ENCODE assay signal across 10 mouse cellular contexts in the genomic region with DNA sequence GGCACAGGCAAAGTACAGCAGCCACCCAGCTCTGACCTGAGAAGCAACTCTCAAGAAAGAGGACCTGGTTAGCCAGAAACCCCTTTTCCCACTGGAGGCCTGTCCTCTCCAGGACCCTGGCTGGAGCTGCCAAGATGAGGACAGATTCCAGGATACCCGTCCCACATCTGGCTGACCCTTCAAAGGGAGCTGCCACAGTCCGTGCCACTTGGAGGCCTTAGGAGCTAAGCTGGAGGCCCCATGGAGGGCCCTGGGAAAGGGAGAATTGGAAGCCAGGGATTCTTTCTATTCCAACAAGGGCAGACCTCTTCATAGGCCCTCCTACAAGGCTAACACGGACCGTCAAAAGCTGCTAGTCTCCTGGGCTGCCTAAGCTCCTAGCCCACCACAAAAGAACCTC. TPM values are rescaled to one million over a fixed set of nuclear protein-coding genes. Genes with fewer than 3 reads are reported as not detected.
DNase-seq lines count a peak whose midpoint lies in the region; ATAC-seq and TF ChIP-seq lines count a peak whose summit lies in the region.
"Had no signal": no experiment of that assay in that cellular context is flagged by ENCODE, and none has a peak within 500 bp of the region (broad histone marks: within the 10 kb centered on the region; RNA-seq: fewer than 3 reads in every experiment).

No protein-coding gene starts in this region.

- H3K79me2 ChIP-seq in heart, adult 2 months (replicated peaks; ENCODE audit: control insufficient read depth, insufficient read depth, low read length) = no peaks in the 10 kb centered on the region

- no peak for TF ChIP-seq EP300 in heart, postnatal 0 days (IDR thresholded peaks at IDR 0.05; ENCODE audit: low read depth)
- TF ChIP-seq EP300 in heart, adult 2 months (IDR thresholded peaks at IDR 0.05; ENCODE audit: insufficient read depth, low read depth, low read length) = no peak

- H3K9ac ChIP-seq in heart, postnatal 0 days (replicated peaks; ENCODE audit: low read depth, low read length) = peak overlapping the region; percentile 17; the same call in 1 of the 2 replicates
- H3K9ac ChIP-seq in heart, adult 2 months (ENCODE audit: low read depth, low read length) = no peak overlapping the region
- peak overlapping the region; percentile 44; the same call in 1 of the 2 replicates for H3K9ac ChIP-seq in embryonic facial prominence, embryonic 13.5 days
- H3K9ac ChIP-seq in hindbrain, postnatal 0 days (replicated peaks; ENCODE audit: low read length) = peak overlapping the region; percentile 15
- no peak overlapping the region; the same call in 1 of the 2 replicates for H3K9ac ChIP-seq in midbrain, embryonic 16.5 days (ENCODE audit: low read depth, low read length)

- WGBS in heart, postnatal 0 days = 38% methylated on average over 4 of the region's 4 CpGs
- WGBS in heart, adult 2 months = 57% methylated on average over 4 of the region's 4 CpGs
- 71% methylated on average over 4 of the region's 4 CpGs for WGBS in embryonic facial prominence, embryonic 13.5 days
- WGBS in hindbrain, postnatal 0 days = 35% methylated on average over 4 of the region's 4 CpGs
- WGBS in midbrain, embryonic 16.5 days = 36% methylated on average over 4 of the region's 4 CpGs

- intact Hi-C loops in heart, adult 2 months (cut with DNase I) = no loop called here

- H3K4me1 ChIP-seq in heart, postnatal 0 days (ENCODE audit: control insufficient read depth, insufficient read depth) = peaks cover 30% of the 10 kb centered on the region
- peaks cover 8% of the 10 kb centered on the region; the same call in 1 of the 2 replicates for H3K4me1 ChIP-seq in heart, adult 2 months (ENCODE audit: control insufficient read depth, insufficient read depth, low read length)
- peaks cover 40% of the 10 kb centered on the region for H3K4me1 ChIP-seq in embryonic facial prominence, embryonic 13.5 days
- peaks cover 29% of the 10 kb centered on the region for H3K4me1 ChIP-seq in hindbrain, postnatal 0 days (ENCODE audit: insufficient read depth, low read length)
- H3K4me1 ChIP-seq in midbrain, embryonic 16.5 days (ENCODE audit: control insufficient read depth, insufficient read depth, low read length) = peaks cover 31% of the 10 kb centered on the region

- H3K4me3 ChIP-seq in heart, postnatal 0 days (ENCODE audit: low read depth, low read length) = no peak overlapping the region; the same call in 1 of the 2 replicates
- no peak overlapping the region for H3K4me3 ChIP-seq in heart, adult 2 months
- H3K4me3 ChIP-seq in embryonic facial prominence, embryonic 13.5 days = no peak overlapping the region
- H3K4me3 ChIP-seq in hindbrain, postnatal 0 days (ENCODE audit: low read length) = no peak overlapping the region
- H3K4me3 ChIP-seq in midbrain, embryonic 16.5 days (ENCODE audit: low read depth, low read length) = no peak overlapping the region

- no peak for ATAC-seq in heart, postnatal 0 days (ENCODE audit: insufficient read depth, low read depth)
- no peak for ATAC-seq in embryonic facial prominence, embryonic 13.5 days (ENCODE audit: insufficient number of reproducible peaks, insufficient read depth, low FRiP score, low TSS enrichment, low read depth)
- no peak for ATAC-seq in hindbrain, postnatal 0 days
- no peak for ATAC-seq in midbrain, embryonic 16.5 days

- H3K27ac ChIP-seq in heart, postnatal 0 days (ENCODE audit: low read depth) = peak overlapping the region; percentile 44
- no peak overlapping the region for H3K27ac ChIP-seq in heart, adult 2 months
- no peak overlapping the region for H3K27ac ChIP-seq in embryonic facial prominence, embryonic 13.5 days
- H3K27ac ChIP-seq in hindbrain, postnatal 0 days = peak overlapping the region; percentile 56; the same call in 1 of the 2 replicates
- H3K27ac ChIP-seq in midbrain, embryonic 16.5 days (ENCODE audit: low read length) = 0 out of 2 replicates have a peak overlapping the region, but pooled peaks have one; percentile 20

- no peaks in the 10 kb centered on the region for H3K27me3 ChIP-seq in heart, postnatal 0 days (ENCODE audit: control insufficient read depth, insufficient read depth, low read length)
- no peaks in the 10 kb centered on the region for H3K27me3 ChIP-seq in heart, adult 2 months (ENCODE audit: control insufficient read depth, insufficient read depth, low read length)
- no peaks in the 10 kb centered on the region for H3K27me3 ChIP-seq in embryonic facial prominence, embryonic 13.5 days
- no peaks in the 10 kb centered on the region for H3K27me3 ChIP-seq in hindbrain, postnatal 0 days (ENCODE audit: insufficient read depth, low read length)
- H3K27me3 ChIP-seq in midbrain, embryonic 16.5 days (ENCODE audit: control insufficient read depth, insufficient read depth, low read depth, low read length) = no peaks in the 10 kb centered on the region

- H3K9me3 ChIP-seq in heart, postnatal 0 days (replicated peaks; ENCODE audit: control insufficient read depth, low read length) = no peaks in the 10 kb centered on the region
- H3K9me3 ChIP-seq in embryonic facial prominence, embryonic 13.5 days = no peaks in the 10 kb centered on the region
- H3K9me3 ChIP-seq in hindbrain, postnatal 0 days (ENCODE audit: low read length) = no peaks in the 10 kb centered on the region
- H3K9me3 ChIP-seq in midbrain, embryonic 16.5 days (replicated peaks; ENCODE audit: control insufficient read depth, low read length, poor library complexity, severe bottlenecking) = no peaks in the 10 kb centered on the region

- TF ChIP-seq POLR2A in heart, adult 2 months (IDR thresholded peaks at IDR 0.05; ENCODE audit: insufficient read depth, low read depth, low read length) = no peak

- H3K4me2 ChIP-seq in heart, postnatal 0 days (ENCODE audit: low read depth, low read length) = peak overlapping the region; percentile 40
- peak overlapping the region; percentile 7; the same call in 1 of the 2 replicates for H3K4me2 ChIP-seq in embryonic facial prominence, embryonic 13.5 days
- H3K4me2 ChIP-seq in hindbrain, postnatal 0 days (ENCODE audit: low read depth, low read length) = peak overlapping the region; percentile 22
- H3K4me2 ChIP-seq in midbrain, embryonic 16.5 days (ENCODE audit: low read length) = peak overlapping the region; percentile 38

- TF ChIP-seq CTCF in heart, postnatal 0 days (IDR thresholded peaks at IDR 0.05; ENCODE audit: low read depth) = no peak
- no peak for TF ChIP-seq CTCF in heart, adult 2 months (IDR thresholded peaks at IDR 0.05)
- no peak for TF ChIP-seq CTCF in hindbrain, postnatal 0 days (IDR thresholded peaks at IDR 0.05; ENCODE audit: low read depth)

- H3K36me3 ChIP-seq in heart, postnatal 0 days (replicated peaks; ENCODE audit: control insufficient read depth, insufficient read depth, low read length) = peaks cover 40% of the 10 kb centered on the region
- no peaks in the 10 kb centered on the region for H3K36me3 ChIP-seq in heart, adult 2 months (ENCODE audit: control insufficient read depth, insufficient read depth, low read length)
- H3K36me3 ChIP-seq in embryonic facial prominence, embryonic 13.5 days = peaks cover 36% of the 10 kb centered on the region
- H3K36me3 ChIP-seq in hindbrain, postnatal 0 days (ENCODE audit: insufficient read depth, low read length) = peaks cover 21% of the 10 kb centered on the region
- peaks cover 21% of the 10 kb centered on the region; the same call in 1 of the 2 replicates for H3K36me3 ChIP-seq in midbrain, embryonic 16.5 days (ENCODE audit: control insufficient read depth, insufficient read depth, low read length)

- DNase-seq in heart, postnatal 0 days (ENCODE audit: low spot score) = no peak
- DNase-seq in heart, adult 2 months = no peak
- DNase-seq in hindbrain, postnatal 0 days (ENCODE audit: low spot score) = no peak
- no peak for DNase-seq in cerebellum, adult 9-11 months
- DNase-seq in embryo, embryonic 10.5 days (ENCODE audit: low spot score) = no peak
- DNase-seq: embryo, embryonic 11 days; gastrocnemius, postnatal 10 days; thymus, postnatal 36 days had no signal

RNA-seq across cellular contexts. Expression of gene Ampd2, which starts 4.8 kb away (rescaled TPM):
- total RNA-seq in heart, postnatal 0 days (2014; rRNA removed; ENCODE audit: low replicate concordance) = 17.3 and 77.9 TPM in 2 replicates
- polyA plus RNA-seq in heart, postnatal 0 days (2015; fragmentation: Nextera tagmentation; extraction: Ambion mirVana) = 12.7 and 12.8 TPM in 2 replicates
- total RNA-seq in heart, adult 2 months (2021) = 1 to 10 TPM; 4.1 to 4.6 TPM
- 25.9 and 26.3 TPM in 2 replicates for polyA plus RNA-seq in heart, adult 2 months (2012; rRNA removed)
- 38.4 and 44.5 TPM in 2 replicates for polyA plus RNA-seq in embryonic facial prominence, embryonic 13.5 days (2015; fragmentation: Nextera tagmentation; extraction: Ambion mirVana)
- 56.6 and 58.4 TPM in 2 replicates for total RNA-seq in hindbrain, postnatal 0 days (2014; rRNA removed)
- polyA plus RNA-seq in hindbrain, postnatal 0 days (2015; fragmentation: Nextera tagmentation; extraction: Ambion mirVana) = 40.3 and 43.2 TPM in 2 replicates
- polyA plus RNA-seq in midbrain, embryonic 16.5 days (2015; fragmentation: Nextera tagmentation; extraction: Ambion mirVana) = 71.2 and 72.4 TPM in 2 replicates

RNA-seq across cellular contexts. Expression of gene Gnat2, which starts 10.9 kb away (rescaled TPM):
- 0.19 TPM in 1 of 2 replicates, not detected in the other for total RNA-seq in heart, postnatal 0 days (2014; rRNA removed; ENCODE audit: low replicate concordance)
- 0.45 and 1.1 TPM in 2 replicates for polyA plus RNA-seq in heart, postnatal 0 days (2015; fragmentation: Nextera tagmentation; extraction: Ambion mirVana)
- total RNA-seq in heart, adult 2 months (2021) = under 1 TPM in 1 of 2 experiments, not detected in 1; 0.11 TPM
- not detected in 2 replicates for polyA plus RNA-seq in heart, adult 2 months (2012; rRNA removed)
- 0.83 and 0.85 TPM in 2 replicates for polyA plus RNA-seq in embryonic facial prominence, embryonic 13.5 days (2015; fragmentation: Nextera tagmentation; extraction: Ambion mirVana)
- total RNA-seq in hindbrain, postnatal 0 days (2014; rRNA removed) = not detected in 2 replicates
- 0.10 and 0.25 TPM in 2 replicates for polyA plus RNA-seq in hindbrain, postnatal 0 days (2015; fragmentation: Nextera tagmentation; extraction: Ambion mirVana)
- polyA plus RNA-seq in midbrain, embryonic 16.5 days (2015; fragmentation: Nextera tagmentation; extraction: Ambion mirVana) = 0.15 and 0.19 TPM in 2 replicates

RNA-seq across cellular contexts. Expression of gene Gstm4, which starts 37.0 kb away (rescaled TPM):
- 3.6 and 10.9 TPM in 2 replicates for total RNA-seq in heart, postnatal 0 days (2014; rRNA removed; ENCODE audit: low replicate concordance)
- 17.6 and 17.9 TPM in 2 replicates for polyA plus RNA-seq in heart, postnatal 0 days (2015; fragmentation: Nextera tagmentation; extraction: Ambion mirVana)
- 10 to 100 TPM; 11.7 to 11.9 TPM for total RNA-seq in heart, adult 2 months (2021)
- 17.1 and 24.6 TPM in 2 replicates for polyA plus RNA-seq in heart, adult 2 months (2012; rRNA removed)
- 15.0 and 15.8 TPM in 2 replicates for polyA plus RNA-seq in embryonic facial prominence, embryonic 13.5 days (2015; fragmentation: Nextera tagmentation; extraction: Ambion mirVana)
- total RNA-seq in hindbrain, postnatal 0 days (2014; rRNA removed) = 6.7 and 6.9 TPM in 2 replicates
- polyA plus RNA-seq in hindbrain, postnatal 0 days (2015; fragmentation: Nextera tagmentation; extraction: Ambion mirVana) = 22.5 and 23.0 TPM in 2 replicates
- polyA plus RNA-seq in midbrain, embryonic 16.5 days (2015; fragmentation: Nextera tagmentation; extraction: Ambion mirVana) = 22.2 and 23.1 TPM in 2 replicates

Comparison
In these comparisons a context has a peak if more than half of its experiments do, and no peak if none do; other contexts are left out.
1. H3K27ac ChIP-seq: peak in heart, postnatal 0 days (single experiment), hindbrain, postnatal 0 days (single experiment) and midbrain, embryonic 16.5 days (single experiment); none in heart, adult 2 months (single experiment) and embryonic facial prominence, embryonic 13.5 days (single experiment).
2. H3K9ac ChIP-seq: peak in heart, postnatal 0 days (single experiment), embryonic facial prominence, embryonic 13.5 days (single experiment) and hindbrain, postnatal 0 days (single experiment); none in heart, adult 2 months (single experiment) and midbrain, embryonic 16.5 days (single experiment).
3. Peak in every context shown above with its lines, with median percentiles within 50 percentile points of each other: H3K4me2 ChIP-seq.